Mouse (Mus musculus) bone marrow macrophage, adult 2 months (primary cell): ENCODE results near the gene Ikbke.

Experiments used
- CTCF ChIP-seq: IDR thresholded peaks from 2 replicates; pipeline ENCODE4 v1.5.1; 2012; ENCODE audit warnings: low read depth, mild to moderate bottlenecking, low read length, moderate library complexity
- POLR2A ChIP-seq: IDR thresholded peaks from 2 replicates; pipeline ENCODE4 v1.6.1; 2012; ENCODE audit warnings: mild to moderate bottlenecking, low read depth, low read length, borderline replicate concordance

- TF ChIP-seq POLR2A (no peak), CTCF (no peak)
Observed at GRCm38 (mm10) chr1:131208800-131209199, 70.6 kb downstream of the Ikbke start.
